Mouse (Mus musculus) thymus, adult 2 months (tissue): ENCODE measurements at regions not wholly inside any gene's neighbourhood (a gene's known extent, or its start where the extent isn't known, plus 50 kb on each side); places are given as distances from the start of the nearest gene placed in this dataset.

Experiments used
- CTCF ChIP-seq: fragments of 200-500 bp; IDR thresholded peaks from 2 replicates; pipeline ENCODE4 v1.5.1; 2012; ENCODE audit warnings: mild to moderate bottlenecking, control low read depth, low read length, moderate library complexity, borderline replicate concordance; ENCODE audit not compliant: control insufficient read depth, poor library complexity, insufficient read depth; ENCODE audit errors: extremely low read depth
- POLR2A ChIP-seq: fragments of 200-500 bp; IDR thresholded peaks from 2 replicates; pipeline ENCODE4 v1.6.1; 2012; ENCODE audit warnings: mild to moderate bottlenecking, low read length, control low read depth, moderate library complexity; ENCODE audit not compliant: control insufficient read depth, poor library complexity, insufficient read depth; ENCODE audit errors: extremely low read depth

- no peak for TF ChIP-seq CTCF
- TF ChIP-seq POLR2A: no peak
Observed at GRCm38 (mm10) chr17:75936686-75937380, 385.1 kb upstream of the Fam98a start.
